In the genomic region with DNA sequence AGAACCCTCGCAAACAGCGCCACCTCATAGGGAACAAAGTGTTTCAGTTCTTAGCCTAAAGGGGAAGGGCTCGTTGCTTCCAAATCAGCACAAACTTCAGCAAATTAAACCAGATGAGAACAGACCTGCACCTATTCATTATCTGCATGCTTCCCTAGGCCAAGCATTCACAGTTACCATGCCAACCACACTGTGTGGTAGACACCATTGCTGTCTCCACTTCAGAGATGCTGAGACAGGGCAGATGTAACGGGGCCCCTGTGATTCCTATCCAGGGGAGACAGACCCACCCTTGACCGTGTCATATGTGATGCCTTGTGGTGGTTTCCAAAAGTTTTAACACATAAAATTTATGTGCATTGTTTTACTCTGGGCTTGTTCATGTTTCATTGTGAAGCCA, we compare ENCODE assay signal across 23 mouse cellular contexts. TPM values are rescaled to one million over a fixed set of nuclear protein-coding genes. Genes with fewer than 3 reads are reported as not detected.
DNase-seq lines count a peak whose midpoint lies in the region; ATAC-seq lines count a peak whose summit lies in the region.
"Had no signal": no experiment of that assay in that cellular context is flagged by ENCODE, and none has a peak within 500 bp of the region (broad histone marks: within the 10 kb centered on the region; RNA-seq: fewer than 3 reads in every experiment).

No protein-coding gene starts in this region.

- H3K4me2 ChIP-seq in forebrain, embryonic 11.5 days (ENCODE audit: low read depth, low read length, severe bottlenecking) = no peak overlapping the region
- no peak overlapping the region for H3K4me2 ChIP-seq in midbrain, embryonic 11.5 days
- no peak overlapping the region for H3K4me2 ChIP-seq in midbrain, embryonic 16.5 days (ENCODE audit: low read length)
- H3K4me2 ChIP-seq in forebrain, embryonic 16.5 days (ENCODE audit: low read length) = no peak overlapping the region
- H3K4me2 ChIP-seq in neural tube, embryonic 13.5 days = no peak overlapping the region
- H3K4me2 ChIP-seq: embryonic facial prominence, embryonic 15.5 days; intestine, embryonic 15.5 days; liver, embryonic 11.5 days; lung, embryonic 14.5 days; stomach, embryonic 15.5 days had no signal

- no peak overlapping the region for H3K27ac ChIP-seq in forebrain, embryonic 11.5 days (ENCODE audit: low read depth, low read length)
- no peak overlapping the region for H3K27ac ChIP-seq in forebrain, embryonic 10.5 days
- H3K27ac ChIP-seq in midbrain, embryonic 11.5 days (ENCODE audit: low read depth, low read length) = no peak overlapping the region
- no peak overlapping the region for H3K27ac ChIP-seq in midbrain, embryonic 16.5 days (ENCODE audit: low read length)
- no peak overlapping the region for H3K27ac ChIP-seq in forebrain, embryonic 16.5 days (ENCODE audit: low read length)
- H3K27ac ChIP-seq in neural tube, embryonic 13.5 days (replicated peaks) = 0 out of 2 replicates have a peak overlapping the region, but pooled peaks have one; percentile 29
- H3K27ac ChIP-seq: embryonic facial prominence, embryonic 15.5 days; intestine, embryonic 15.5 days; limb, embryonic 10.5 days; macrophage; stomach, embryonic 15.5 days had no signal

- no peak overlapping the region for H3K9ac ChIP-seq in forebrain, embryonic 11.5 days (ENCODE audit: low read length)
- no peak overlapping the region for H3K9ac ChIP-seq in midbrain, embryonic 11.5 days (ENCODE audit: low read length)
- no peak overlapping the region for H3K9ac ChIP-seq in midbrain, embryonic 16.5 days (ENCODE audit: low read depth, low read length)
- no peak overlapping the region for H3K9ac ChIP-seq in forebrain, embryonic 16.5 days (replicated peaks; ENCODE audit: low read depth, low read length)
- H3K9ac ChIP-seq in neural tube, embryonic 13.5 days = no peak overlapping the region
- H3K9ac ChIP-seq: embryonic facial prominence, embryonic 15.5 days; intestine, embryonic 15.5 days; lung, embryonic 14.5 days; stomach, embryonic 15.5 days had no signal

- H3K36me3 ChIP-seq in forebrain, embryonic 11.5 days (ENCODE audit: control insufficient read depth, insufficient read depth, low read length) = no peaks in the 10 kb centered on the region
- peaks cover under 1% of the 10 kb centered on the region; the same call in 1 of the 2 replicates for H3K36me3 ChIP-seq in forebrain, embryonic 10.5 days (replicated peaks)
- H3K36me3 ChIP-seq in midbrain, embryonic 11.5 days (ENCODE audit: control insufficient read depth, insufficient read depth, low read length) = no peaks in the 10 kb centered on the region
- peaks cover 1% of the 10 kb centered on the region; the same call in 1 of the 2 replicates for H3K36me3 ChIP-seq in midbrain, embryonic 16.5 days (ENCODE audit: control insufficient read depth, insufficient read depth, low read length)
- H3K36me3 ChIP-seq in forebrain, embryonic 16.5 days (ENCODE audit: control insufficient read depth, insufficient read depth) = 0 out of 2 replicates have a peak, but pooled peaks cover 2% of the 10 kb centered on the region
- H3K36me3 ChIP-seq in neural tube, embryonic 13.5 days = peaks cover 7% of the 10 kb centered on the region
- H3K36me3 ChIP-seq: embryonic facial prominence, embryonic 15.5 days; intestine, embryonic 15.5 days; limb, embryonic 10.5 days; stomach, embryonic 15.5 days had no signal

- 44% methylated on average over 5 of the region's 5 CpGs for WGBS in forebrain, embryonic 11.5 days
- WGBS in forebrain, embryonic 10.5 days = 63% methylated on average over 5 of the region's 5 CpGs
- WGBS in midbrain, embryonic 11.5 days = 48% methylated on average over 5 of the region's 5 CpGs
- 39% methylated on average over 5 of the region's 5 CpGs for WGBS in midbrain, embryonic 16.5 days
- WGBS in forebrain, embryonic 16.5 days = 33% methylated on average over 5 of the region's 5 CpGs
- WGBS in neural tube, embryonic 13.5 days = 34% methylated on average over 5 of the region's 5 CpGs

- no peaks in the 10 kb centered on the region for H3K9me3 ChIP-seq in forebrain, embryonic 11.5 days (ENCODE audit: control insufficient read depth, low read length)
- H3K9me3 ChIP-seq in forebrain, embryonic 10.5 days = no peaks in the 10 kb centered on the region
- H3K9me3 ChIP-seq in midbrain, embryonic 11.5 days (ENCODE audit: control insufficient read depth, low read length) = no peaks in the 10 kb centered on the region
- H3K9me3 ChIP-seq in midbrain, embryonic 16.5 days (replicated peaks; ENCODE audit: control insufficient read depth, low read length, poor library complexity, severe bottlenecking) = no peaks in the 10 kb centered on the region
- no peaks in the 10 kb centered on the region for H3K9me3 ChIP-seq in forebrain, embryonic 16.5 days (ENCODE audit: control insufficient read depth, low read length)
- no peaks in the 10 kb centered on the region; the same call in 1 of the 2 replicates for H3K9me3 ChIP-seq in neural tube, embryonic 13.5 days
- H3K9me3 ChIP-seq: embryonic facial prominence, embryonic 15.5 days; intestine, embryonic 15.5 days; limb, embryonic 10.5 days; stomach, embryonic 15.5 days had no signal

- DNase-seq in forebrain, embryonic 11.5 days (ENCODE audit: low spot score) = no peak
- no peak for DNase-seq in forebrain, embryonic 10.5 days (ENCODE audit: extremely low spot score, low spot score)
- no peak for DNase-seq in midbrain, embryonic 11.5 days (ENCODE audit: low spot score, missing footprints)
- no peak for DNase-seq in adrenal gland, postnatal 25 days
- no peak for DNase-seq in frontal cortex, postnatal 14 days (ENCODE audit: low spot score in 2 of 2)
- DNase-seq: adrenal gland, adult 8-10 months; cerebellum, adult 18-20 months; gastrocnemius, postnatal 10 days; heart, postnatal 14 days; kidney, postnatal 4 days; lung, embryonic 14.5 days; thymus, adult 2 months had no signal

- ATAC-seq in forebrain, embryonic 11.5 days (replicated peaks; ENCODE audit: low FRiP score) = peak; percentile 69; the same call in 1 of the 2 replicates
- peak; percentile 46; the same call in 1 of the 2 replicates for ATAC-seq in midbrain, embryonic 11.5 days (ENCODE audit: low FRiP score)
- no peak for ATAC-seq in midbrain, embryonic 16.5 days
- ATAC-seq in forebrain, embryonic 16.5 days = peak; percentile 57; the same call in 1 of the 2 replicates
- peak; percentile 54; the same call in 1 of the 2 replicates for ATAC-seq in neural tube, embryonic 13.5 days (ENCODE audit: low read depth)
- ATAC-seq: intestine, embryonic 15.5 days had no signal

- H3K4me3 ChIP-seq in forebrain, embryonic 11.5 days (ENCODE audit: low read depth, low read length) = no peak overlapping the region
- H3K4me3 ChIP-seq in forebrain, embryonic 10.5 days = no peak overlapping the region
- H3K4me3 ChIP-seq in midbrain, embryonic 11.5 days (ENCODE audit: low read depth, low read length) = no peak overlapping the region
- no peak overlapping the region for H3K4me3 ChIP-seq in midbrain, embryonic 16.5 days (ENCODE audit: low read depth, low read length)
- H3K4me3 ChIP-seq in forebrain, embryonic 16.5 days (replicated peaks; ENCODE audit: low read length) = no peak overlapping the region
- H3K4me3 ChIP-seq in neural tube, embryonic 13.5 days = no peak overlapping the region
- H3K4me3 ChIP-seq: embryonic facial prominence, embryonic 15.5 days; intestine, embryonic 15.5 days; limb, embryonic 10.5 days; stomach, embryonic 15.5 days had no signal

- H3K4me1 ChIP-seq in forebrain, embryonic 11.5 days (replicated peaks; ENCODE audit: control insufficient read depth, insufficient read depth, low read length) = no peaks in the 10 kb centered on the region
- peaks cover 10% of the 10 kb centered on the region for H3K4me1 ChIP-seq in forebrain, embryonic 10.5 days
- no peaks in the 10 kb centered on the region for H3K4me1 ChIP-seq in midbrain, embryonic 11.5 days (ENCODE audit: control insufficient read depth, insufficient read depth, low read length)
- peaks cover 8% of the 10 kb centered on the region for H3K4me1 ChIP-seq in midbrain, embryonic 16.5 days (ENCODE audit: control insufficient read depth, insufficient read depth, low read length)
- peaks cover 5% of the 10 kb centered on the region; the same call in 1 of the 2 replicates for H3K4me1 ChIP-seq in forebrain, embryonic 16.5 days (replicated peaks; ENCODE audit: control insufficient read depth, insufficient read depth, low read length)
- peaks cover 23% of the 10 kb centered on the region for H3K4me1 ChIP-seq in neural tube, embryonic 13.5 days (replicated peaks)
- H3K4me1 ChIP-seq: intestine, embryonic 15.5 days; limb, embryonic 10.5 days; stomach, embryonic 15.5 days had no signal

- H3K27me3 ChIP-seq in forebrain, embryonic 11.5 days (ENCODE audit: control insufficient read depth, insufficient read depth, low read length) = no peaks in the 10 kb centered on the region
- no peaks in the 10 kb centered on the region for H3K27me3 ChIP-seq in forebrain, embryonic 10.5 days (ENCODE audit: poor library complexity, severe bottlenecking)
- H3K27me3 ChIP-seq in midbrain, embryonic 11.5 days (ENCODE audit: control insufficient read depth, insufficient read depth, low read length) = no peaks in the 10 kb centered on the region
- H3K27me3 ChIP-seq in midbrain, embryonic 16.5 days (ENCODE audit: control insufficient read depth, insufficient read depth, low read depth, low read length) = no peaks in the 10 kb centered on the region
- H3K27me3 ChIP-seq in forebrain, embryonic 16.5 days (replicated peaks; ENCODE audit: control insufficient read depth, insufficient read depth, low read length) = no peaks in the 10 kb centered on the region
- H3K27me3 ChIP-seq in neural tube, embryonic 13.5 days = no peaks in the 10 kb centered on the region
- H3K27me3 ChIP-seq: CH12.LX; embryonic facial prominence, embryonic 15.5 days; intestine, embryonic 15.5 days; stomach, embryonic 15.5 days had no signal

RNA-seq across cellular contexts. Expression of gene Dclk1, which starts 28.8 kb away (rescaled TPM):
- 77.5 and 83.3 TPM in 2 replicates for polyA plus RNA-seq in forebrain, embryonic 11.5 days (2014; fragmentation: Nextera tagmentation; extraction: Ambion mirVana)
- polyA plus RNA-seq in forebrain, embryonic 10.5 days (2016; fragmentation: Nextera tagmentation; extraction: Ambion mirVana) = 40.3 and 47.6 TPM in 2 replicates
- polyA plus RNA-seq in midbrain, embryonic 11.5 days (2014; fragmentation: Nextera tagmentation; extraction: Ambion mirVana) = 63.2 and 66.7 TPM in 2 replicates
- 293 and 328 TPM in 2 replicates for polyA plus RNA-seq in midbrain, embryonic 16.5 days (2015; fragmentation: Nextera tagmentation; extraction: Ambion mirVana)
- polyA plus RNA-seq in forebrain, embryonic 16.5 days (2015; fragmentation: Nextera tagmentation; extraction: Ambion mirVana) = 255 and 277 TPM in 2 replicates
- polyA plus RNA-seq in neural tube, embryonic 13.5 days (2015; fragmentation: Nextera tagmentation; extraction: Ambion mirVana) = 190 and 226 TPM in 2 replicates
- total RNA-seq in adrenal gland, postnatal 25 days (2021) = 2.3 and 2.4 TPM in 2 replicates
- total RNA-seq: CH12.LX; monocyte, adult 5-6 weeks had no signal
